Mouse (Mus musculus) small intestine, adult 2 months (tissue): ENCODE results near the gene Vps8. TPM values are rescaled to one million over a fixed set of nuclear protein-coding genes. Genes with fewer than 3 reads are reported as not detected.
A peak's percentile ranks its signal among the peaks of the same experiment; 100 is the strongest.

Experiments
- H3K27ac ChIP-seq: fragments of 200-500 bp; 2 replicates; pipeline ENCODE4 v1.5.1; 2012; ENCODE audit warnings: low read depth, low read length, control low read depth, inconsistent platforms; ENCODE audit not compliant: insufficient read depth
- H3K27me3 ChIP-seq: fragments of 200-500 bp; 2 replicates; pipeline ENCODE4 v1.6.1; 2012; ENCODE audit warnings: mild to moderate bottlenecking, moderate library complexity, low read length, inconsistent platforms; ENCODE audit not compliant: control insufficient read depth, insufficient read depth
- H3K36me3 ChIP-seq: fragments of 200-500 bp; 2 replicates; pipeline ENCODE4 v1.6.1; 2012; ENCODE audit warnings: mild to moderate bottlenecking, low read length, control low read depth, inconsistent platforms; ENCODE audit not compliant: control insufficient read depth, insufficient read depth
- H3K4me1 ChIP-seq: fragments of 200-500 bp; 2 replicates; pipeline ENCODE4 v1.6.1; 2012; ENCODE audit warnings: low read length, inconsistent platforms, mixed read lengths; ENCODE audit not compliant: control insufficient read depth, insufficient read depth, insufficient read length
- H3K4me3 ChIP-seq: fragments of 200-500 bp; 2 replicates; pipeline ENCODE4 v1.5.1; 2012; ENCODE audit warnings: low read depth, mild to moderate bottlenecking, control low read depth, inconsistent platforms, low read length, moderate library complexity
- CTCF ChIP-seq: fragments of 200-500 bp; IDR thresholded peaks from 2 replicates; pipeline ENCODE4 v1.5.1; 2012; ENCODE audit warnings: low read depth, mild to moderate bottlenecking, control low read depth, inconsistent platforms, low read length, moderate library complexity, mixed read lengths; ENCODE audit not compliant: insufficient replicate concordance, insufficient read length; ENCODE audit errors: extremely low read depth
- POLR2A ChIP-seq: fragments of 200-500 bp; IDR thresholded peaks from 2 replicates; pipeline ENCODE4 v1.6.1; 2012; ENCODE audit warnings: low read depth, mild to moderate bottlenecking, control low read depth, inconsistent platforms, low read length, moderate library complexity
- WGBS: fragments of 180-500 bp; shearing (Covaris S2); methylation state at CpG from one replicate; pipeline ENCODE4 v1.1.7; 2018; 5-methylcytosine and 5-hydroxymethylcytosine counted together
- polyA plus RNA-seq: library from polyadenylated mRNA; depleted of rRNA; stranded (reverse); fragments of >200 nt; gene quantifications from 2 replicates; pipeline ENCODE4 v1.2.3, GENCODE M21; 2012

Vps8 gene
- polyA plus RNA-seq, 1 experiment: 8.8 TPM

GRCm38 (mm10) chr16:21392517-21393112 lies 30.3 kb upstream of the Vps8 start:
- Histone ChIP-seq H3K27me3 (no peaks in the 10 kb centered on the region), H3K4me1 (no peaks in the 10 kb centered on the region), H3K4me3 (no peak overlapping the region), H3K27ac (no peak overlapping the region), H3K36me3 (no peaks in the 10 kb centered on the region)
- 38% methylated on average over 9 of the region's 9 CpGs for WGBS
- TF ChIP-seq CTCF (peak; percentile 86; the same call in 1 of the 2 replicates), POLR2A (no peak)

GRCm38 (mm10) chr16:21395546-21395945 lies 27.4 kb upstream of the Vps8 start:
- Histone ChIP-seq H3K4me1 (no peaks in the 10 kb centered on the region), H3K27ac (no peak overlapping the region), H3K4me3 (no peak overlapping the region), H3K36me3 (no peaks in the 10 kb centered on the region), H3K27me3 (no peaks in the 10 kb centered on the region)
- TF ChIP-seq CTCF (no peak), POLR2A (no peak)
- 84% methylated on average over 7 of the region's 7 CpGs for WGBS

GRCm38 (mm10) chr16:21397681-21398080 lies 25.2 kb upstream of the Vps8 start:
- TF ChIP-seq CTCF (no peak), POLR2A (no peak)
- H3K4me1 ChIP-seq: no peaks in the 10 kb centered on the region
- no peaks in the 10 kb centered on the region for H3K27me3 ChIP-seq
- H3K36me3 ChIP-seq: no peaks in the 10 kb centered on the region
- no peak overlapping the region for H3K27ac ChIP-seq
- 71% methylated on average over 5 of the region's 5 CpGs for WGBS
- H3K4me3 ChIP-seq: no peak overlapping the region

- H3K27ac ChIP-seq: no peak overlapping the region
- TF ChIP-seq CTCF (no peak), POLR2A (no peak)
- H3K4me3 ChIP-seq: no peak overlapping the region
- H3K4me1 ChIP-seq: no peaks in the 10 kb centered on the region
- H3K36me3 ChIP-seq: no peaks in the 10 kb centered on the region
- H3K27me3 ChIP-seq: no peaks in the 10 kb centered on the region
- WGBS: 70% methylated on average over 8 of the region's 8 CpGs
These were observed 24.4 kb upstream of the Vps8 start for GRCm38 (mm10) chr16:21398345-21399051.

GRCm38 (mm10) chr16:21399942-21400341 lies 23.0 kb upstream of the Vps8 start:
- H3K4me1 ChIP-seq: peaks cover 6% of the 10 kb centered on the region; the same call in 1 of the 2 replicates
- H3K27ac ChIP-seq: no peak overlapping the region
- WGBS: 81% methylated on average over 4 of the region's 4 CpGs
- no peaks in the 10 kb centered on the region for H3K36me3 ChIP-seq
- TF ChIP-seq CTCF: no peak
- TF ChIP-seq POLR2A: no peak
- H3K27me3 ChIP-seq: no peaks in the 10 kb centered on the region
- H3K4me3 ChIP-seq: no peak overlapping the region

- Histone ChIP-seq H3K27ac (no peak overlapping the region), H3K36me3 (no peaks in the 10 kb centered on the region), H3K27me3 (no peaks in the 10 kb centered on the region), H3K4me1 (peaks cover 8% of the 10 kb centered on the region), H3K4me3 (no peak overlapping the region)
- no peak for TF ChIP-seq CTCF
- 79% methylated on average over 17 of the region's 17 CpGs for WGBS
These were observed 20.9 kb upstream of the Vps8 start for GRCm38 (mm10) chr16:21402068-21402467.

GRCm38 (mm10) chr16:21403402-21403801 lies 19.5 kb upstream of the Vps8 start:
- Histone ChIP-seq H3K4me1 (peaks cover 8% of the 10 kb centered on the region), H3K27me3 (no peaks in the 10 kb centered on the region), H3K4me3 (no peak overlapping the region), H3K27ac (no peak overlapping the region), H3K36me3 (no peaks in the 10 kb centered on the region)
- TF ChIP-seq CTCF (no peak), POLR2A (no peak)
- WGBS: 88% methylated on average over 2 of the region's 2 CpGs
